Mouse (Mus musculus): ENCODE measurements around the gene Gpd1. TPM values are rescaled to one million over a fixed set of nuclear protein-coding genes. Genes with fewer than 3 reads are reported as not detected.
"Not testable (repeated sequence)": the region's sequence is repeated elsewhere in the genome, so short reads cannot be mapped to it uniquely, and the experiment has no call there.

Gpd1 gene
- total RNA-seq, 2 experiments from 2014 or later: 2.1 to 8.2 TPM

GRCm38 (mm10) chr15:99700219-99701106 lies 16.9 kb upstream of the Gpd1 start:
- no peak for ATAC-seq (replicated peaks; ENCODE audit: low FRiP score, poor library complexity, severe bottlenecking)

- not testable (repeated sequence) for ATAC-seq (replicated peaks; ENCODE audit: low FRiP score, poor library complexity, severe bottlenecking)
These were observed 15.7 kb upstream of the Gpd1 start for GRCm38 (mm10) chr15:99701640-99701998.

GRCm38 (mm10) chr15:99701999-99702900 lies 15.1 kb upstream of the Gpd1 start, which contains the start of gene Smarcd1:
TSS of gene Smarcd1 (plus strand) at chr15:99702129.
- peak; percentile 94 for ATAC-seq (replicated peaks; ENCODE audit: low FRiP score, poor library complexity, severe bottlenecking)

- ATAC-seq (replicated peaks; ENCODE audit: low FRiP score, poor library complexity, severe bottlenecking): no peak
These were observed 14.2 kb upstream of the Gpd1 start for GRCm38 (mm10) chr15:99703104-99703503.

GRCm38 (mm10) chr15:99703676-99704040 lies 13.7 kb upstream of the Gpd1 start:
- ATAC-seq (replicated peaks; ENCODE audit: low FRiP score, poor library complexity, severe bottlenecking): no peak

GRCm38 (mm10) chr15:99704041-99704681 lies 13.2 kb upstream of the Gpd1 start:
- no peak for ATAC-seq (replicated peaks; ENCODE audit: low FRiP score, poor library complexity, severe bottlenecking)

GRCm38 (mm10) chr15:99704881-99705280 lies 12.4 kb upstream of the Gpd1 start:
- no peak for ATAC-seq (replicated peaks; ENCODE audit: low FRiP score, poor library complexity, severe bottlenecking)

GRCm38 (mm10) chr15:99705440-99706048 lies 11.8 kb upstream of the Gpd1 start, which contains the start of gene Gm17349:
TSS of gene Gm17349 (minus strand) at chr15:99705490.
- ATAC-seq (replicated peaks; ENCODE audit: low FRiP score, poor library complexity, severe bottlenecking): no peak

GRCm38 (mm10) chr15:99708176-99708575 lies 9.1 kb upstream of the Gpd1 start:
- ATAC-seq (replicated peaks; ENCODE audit: low FRiP score, poor library complexity, severe bottlenecking): no peak

GRCm38 (mm10) chr15:99710221-99711190 lies 6.8 kb upstream of the Gpd1 start:
- no peak for ATAC-seq (replicated peaks; ENCODE audit: low FRiP score, poor library complexity, severe bottlenecking)

- ATAC-seq (replicated peaks; ENCODE audit: low FRiP score, poor library complexity, severe bottlenecking): no peak
These were observed 5.8 kb upstream of the Gpd1 start for GRCm38 (mm10) chr15:99711491-99711890.

- no peak for ATAC-seq (replicated peaks; ENCODE audit: low FRiP score, poor library complexity, severe bottlenecking)
These were observed 4.4 kb upstream of the Gpd1 start for GRCm38 (mm10) chr15:99712666-99713559.

GRCm38 (mm10) chr15:99713569-99713968 lies 3.7 kb upstream of the Gpd1 start:
- ATAC-seq (replicated peaks; ENCODE audit: low FRiP score, poor library complexity, severe bottlenecking): no peak

- no peak for ATAC-seq (replicated peaks; ENCODE audit: low FRiP score, poor library complexity, severe bottlenecking)
These were observed 3.1 kb upstream of the Gpd1 start for GRCm38 (mm10) chr15:99714206-99714605.

- ATAC-seq (replicated peaks; ENCODE audit: low FRiP score, poor library complexity, severe bottlenecking): peak; percentile 74
These were observed 2.5 kb upstream of the Gpd1 start for GRCm38 (mm10) chr15:99714858-99715257.

GRCm38 (mm10) chr15:99715361-99715865 lies 1.9 kb upstream of the Gpd1 start:
- peak; percentile 86 for ATAC-seq (replicated peaks; ENCODE audit: low FRiP score, poor library complexity, severe bottlenecking)

GRCm38 (mm10) chr15:99715982-99716746 lies 1.2 kb upstream of the Gpd1 start:
- ATAC-seq (replicated peaks; ENCODE audit: low FRiP score, poor library complexity, severe bottlenecking): peak; percentile 16

All from erythroid progenitor cell, adult 5-6 weeks (primary cell).